Mouse (Mus musculus): ENCODE measurements around the gene Olfr1555-ps1. TPM values are rescaled to one million over a fixed set of nuclear protein-coding genes. Genes with fewer than 3 reads are reported as not detected.
A peak's percentile ranks its signal among the peaks of the same experiment; 100 is the strongest.
"Not testable (repeated sequence)": the region's sequence is repeated elsewhere in the genome, so short reads cannot be mapped to it uniquely, and the experiment has no call there.

The Olfr1555-ps1 gene
- total RNA-seq (2021): not detected

DNA sequence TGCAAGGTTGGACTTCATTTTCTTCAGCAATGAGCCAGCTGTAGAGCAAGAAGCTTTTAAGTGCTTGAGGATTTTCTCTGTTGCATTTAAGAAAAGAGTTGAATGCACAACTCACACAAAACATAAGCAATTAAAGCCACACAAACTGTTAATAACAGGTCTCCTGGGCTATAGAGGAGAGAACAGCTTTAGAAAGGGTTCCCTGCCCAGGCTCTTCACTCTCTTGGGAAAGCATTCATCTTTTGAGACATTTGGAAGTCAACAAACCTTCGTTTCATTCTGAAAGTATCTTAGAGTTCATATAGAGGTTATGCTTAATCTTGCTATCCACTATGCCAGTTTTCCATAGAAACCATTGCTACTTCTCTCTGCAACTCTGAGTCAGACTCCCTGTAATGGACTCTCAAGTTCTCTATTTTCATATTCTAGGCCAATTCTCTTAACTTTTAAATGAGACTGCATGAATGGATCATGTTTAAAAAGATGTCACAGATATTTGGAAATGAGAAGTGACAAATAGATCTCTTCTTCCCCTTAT lies at the start of gene Olfr1555-ps1:
Gene Olfr1555-ps1 (minus strand): TSS at position 51 of the 538 bp plus-strand sequence.
- intact Hi-C loops (cut with DNase I); DNase-seq (ENCODE audit: low spot score in 2 of 2): not testable (repeated sequence)

DNA sequence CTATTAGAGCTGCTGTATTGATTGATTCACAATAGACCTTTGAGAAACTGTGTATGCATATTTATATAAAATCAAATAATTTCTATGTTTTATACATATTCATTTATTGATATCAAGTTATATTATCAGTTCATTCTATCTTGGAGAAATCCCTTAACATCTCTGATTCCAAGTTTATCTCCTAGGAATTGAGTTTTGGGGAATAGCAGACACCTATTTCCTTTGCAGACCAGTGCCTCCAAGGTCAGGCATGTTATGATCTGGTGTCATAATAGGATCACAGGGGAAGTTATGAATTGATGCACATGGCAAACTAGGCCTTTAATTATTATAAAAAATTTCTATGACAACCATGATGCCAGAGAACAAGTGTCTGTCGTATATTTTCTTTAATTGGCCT lies 30.4 kb upstream of the Olfr1555-ps1 start, which contains the start of gene Olfr1431:
Gene Olfr1431 (plus strand): TSS at position 301 of the 400 bp plus-strand sequence.
- no peak for DNase-seq (ENCODE audit: low spot score in 2 of 2)
- intact Hi-C loops (cut with DNase I): no loop called here

DNA sequence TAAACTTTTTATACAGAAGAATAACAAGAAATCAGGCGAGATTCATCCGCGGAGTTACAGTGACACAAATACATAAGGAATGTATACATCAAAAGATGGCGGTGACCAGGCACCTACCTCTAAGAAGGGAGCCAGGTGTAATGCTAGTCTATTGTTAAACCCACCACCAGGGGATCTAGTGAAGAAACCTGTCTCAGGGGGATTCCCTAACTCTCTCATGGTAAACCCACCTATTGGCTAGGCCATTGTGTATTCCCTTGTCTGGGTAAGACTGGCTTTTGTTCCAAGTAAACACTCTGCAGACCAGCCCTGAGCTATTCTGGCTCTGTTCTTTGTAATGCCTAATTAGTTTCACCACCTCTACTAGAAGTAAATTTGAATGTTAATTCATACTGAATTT lies 29.2 kb upstream of the Olfr1555-ps1 start:
- DNase-seq (ENCODE audit: low spot score in 2 of 2); intact Hi-C loops (cut with DNase I): not testable (repeated sequence)

DNA sequence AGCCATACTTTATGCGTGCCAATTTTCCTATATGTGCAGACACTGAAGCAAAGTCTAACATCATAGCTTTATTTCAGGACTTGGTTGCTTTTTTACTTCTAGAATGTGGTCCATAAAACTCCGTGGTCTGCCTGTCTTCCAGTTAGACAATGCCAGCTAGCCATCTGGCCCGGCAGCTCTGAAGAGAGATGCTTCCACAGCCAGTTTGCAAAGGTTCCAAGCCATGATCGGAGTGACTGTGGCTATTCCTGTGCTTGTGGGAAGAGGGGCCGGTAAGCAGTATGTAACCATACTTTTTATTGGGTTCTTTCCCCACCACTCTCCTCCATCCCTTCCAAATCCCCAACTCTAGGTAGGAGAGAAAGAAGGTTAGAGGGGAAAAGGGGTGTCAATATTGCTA lies 5.5 kb upstream of the Olfr1555-ps1 start:
- intact Hi-C loops (cut with DNase I): loop anchor here (5.0 kb wide), 1 partner anchor 57 kb away; the partner anchor contains the start of gene Olfr1432
- DNase-seq (ENCODE audit: low spot score in 2 of 2): peak; percentile 9 to 15

DNA sequence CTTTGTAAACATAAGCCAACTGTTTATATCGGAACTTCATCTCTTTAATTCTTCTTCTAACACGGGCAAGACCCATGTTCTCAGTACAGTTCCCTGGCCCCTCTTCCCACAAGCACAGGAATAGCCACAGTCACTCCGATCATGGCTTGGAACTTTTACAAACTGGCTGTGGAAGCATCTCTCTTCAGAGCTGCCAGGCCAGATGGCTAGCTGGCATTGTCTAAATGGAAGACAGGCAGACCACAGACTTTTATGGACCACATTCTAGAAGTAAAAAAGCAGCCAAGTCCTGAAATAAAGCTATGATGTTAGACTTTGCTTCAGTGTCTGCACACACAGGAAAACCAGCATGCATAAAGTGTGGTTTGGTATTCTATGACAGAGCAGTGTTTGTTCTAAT lies 24.5 kb downstream of the Olfr1555-ps1 start:
- DNase-seq (ENCODE audit: low spot score in 2 of 2): peak; percentile 23 to 40
- intact Hi-C loops (cut with DNase I): no loop called here

DNA sequence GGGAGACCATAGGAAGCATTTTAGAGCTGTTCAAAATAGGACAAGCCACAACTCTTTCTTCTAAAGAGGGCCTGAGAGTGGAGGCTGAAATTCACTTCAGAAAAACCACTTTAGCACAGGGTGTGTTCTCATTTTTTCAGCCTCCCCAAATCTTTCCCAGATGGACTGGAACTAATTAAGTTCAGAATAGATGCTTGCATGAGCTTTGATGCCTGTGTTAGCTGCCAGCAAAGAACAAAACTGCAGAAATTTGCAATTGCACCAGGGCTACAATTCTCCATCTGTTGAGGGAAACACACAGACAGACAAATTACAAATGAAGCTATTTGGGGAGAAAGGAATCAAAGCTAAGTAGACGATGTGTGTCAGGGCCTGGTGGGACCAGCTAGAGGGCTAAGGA lies 26.6 kb downstream of the Olfr1555-ps1 start:
- intact Hi-C loops (cut with DNase I): no loop called here
- DNase-seq (ENCODE audit: low spot score in 2 of 2): peak; percentile 35 to 54

DNA sequence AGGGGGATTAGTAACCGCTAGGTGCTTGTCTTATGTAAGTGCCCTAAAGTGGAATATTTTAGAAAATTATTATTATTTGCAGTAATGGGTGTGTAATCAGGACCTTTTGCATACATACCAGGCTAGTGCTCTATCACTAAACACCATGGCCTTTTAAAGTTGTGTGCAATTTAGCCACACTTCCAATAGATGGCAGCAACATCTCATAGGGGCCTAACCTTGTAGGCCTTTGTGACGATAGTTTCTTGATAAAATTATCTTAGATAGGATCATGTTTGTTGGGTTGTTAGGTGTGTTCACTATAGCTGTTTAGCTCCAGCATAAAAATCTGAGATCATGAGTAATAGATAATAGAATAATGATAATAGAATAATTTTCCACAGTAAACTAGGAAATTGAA lies 35.6 kb downstream of the Olfr1555-ps1 start:
- DNase-seq (ENCODE audit: low spot score in 2 of 2): no peak
- intact Hi-C loops (cut with DNase I): loop anchor here (5.0 to 10.0 kb wide), 3 partner anchors 281 to 461 kb away; partner anchors contain the start of genes Dtx4, Gm4952 and Olfr1441

DNA sequence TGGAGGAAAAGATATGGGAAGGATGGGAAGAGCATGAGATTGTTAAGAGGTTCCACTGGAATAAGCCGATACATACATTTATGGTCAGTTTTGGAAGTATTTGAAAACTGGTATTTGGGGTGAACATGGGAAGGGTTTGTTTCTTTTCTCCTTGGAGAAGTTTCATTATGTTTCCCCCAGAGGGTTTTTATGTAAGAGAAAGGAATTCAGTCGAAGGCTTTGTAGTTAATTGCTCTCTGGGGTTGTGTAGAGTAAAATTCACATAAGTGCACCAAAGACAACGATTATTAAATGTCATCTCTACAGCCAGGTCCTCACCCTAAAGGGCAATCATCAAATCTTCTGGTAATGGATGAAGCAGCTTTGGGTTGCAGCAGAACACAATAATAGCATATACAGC lies 46.8 kb downstream of the Olfr1555-ps1 start, which contains the start of gene Olfr76:
Gene Olfr76 (minus strand): TSS at position 101 of the 400 bp plus-strand sequence.
- intact Hi-C loops (cut with DNase I): no loop called here
- no peak for DNase-seq (ENCODE audit: low spot score in 2 of 2)

DNA sequence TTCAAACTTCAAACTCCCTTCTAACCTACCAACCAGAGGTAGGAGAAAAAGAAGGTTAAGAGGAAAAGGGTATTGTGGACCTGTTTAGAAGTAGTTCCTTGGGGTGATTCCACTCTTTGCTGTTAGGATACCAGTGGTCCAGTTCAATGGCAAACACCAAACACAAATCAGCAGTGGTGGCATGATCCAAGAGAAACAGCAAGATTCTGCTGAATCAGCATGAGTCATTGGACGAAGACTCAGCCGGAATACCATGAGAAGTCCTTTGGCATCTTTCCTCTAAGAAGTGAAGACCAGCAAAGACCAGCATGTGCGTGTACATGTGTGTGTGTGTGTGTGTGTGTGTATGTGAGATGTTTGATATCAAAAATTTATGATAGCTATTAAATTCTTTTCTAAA lies 53.4 kb downstream of the Olfr1555-ps1 start:
- intact Hi-C loops (cut with DNase I): no loop called here
- no peak for DNase-seq (ENCODE audit: low spot score in 2 of 2)

DNA sequence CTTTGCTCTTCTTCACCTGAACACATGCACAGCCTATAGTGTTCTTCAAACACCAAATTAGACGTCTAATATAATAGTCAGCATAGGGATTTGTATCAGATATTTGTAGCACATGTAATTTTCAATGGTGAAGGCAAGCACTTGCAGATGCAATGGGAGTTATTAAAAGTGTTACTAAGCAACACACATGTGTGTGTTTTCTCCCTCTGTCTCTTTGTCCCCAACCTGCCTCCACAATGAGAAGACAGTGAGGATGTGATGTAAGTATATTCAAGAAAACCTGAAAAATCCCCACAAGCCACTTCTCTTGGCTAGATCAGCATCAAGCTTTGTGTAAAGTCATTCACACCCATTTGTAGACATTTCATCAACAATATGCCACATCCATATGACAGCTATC lies 54.1 kb downstream of the Olfr1555-ps1 start, which contains the start of gene Olfr1428:
Gene Olfr1428 (minus strand): TSS at position 101 of the 400 bp plus-strand sequence.
- intact Hi-C loops (cut with DNase I): no loop called here

More for the DNA sequence above, 54.1 kb downstream of the Olfr1555-ps1 start, which contains the start of gene Olfr1428:
- no peak for DNase-seq (ENCODE audit: low spot score in 2 of 2)

Other genes starting within 250 kb of the Olfr1555-ps1 start
- 10 to 100 TPM; 55.5 to 59.1 TPM for gene Osbp, start 204.2 kb downstream of the Olfr1555-ps1 start, total RNA-seq (2021)
- gene Olfr1423, start 128.8 kb downstream of the Olfr1555-ps1 start, total RNA-seq (2021): not detected
- gene Olfr1424, start 107.4 kb downstream of the Olfr1555-ps1 start, total RNA-seq (2021): not detected
- not detected for gene Olfr1425, start 92.4 kb downstream of the Olfr1555-ps1 start, total RNA-seq (2021)
- gene Olfr1426, start 78.1 kb downstream of the Olfr1555-ps1 start, total RNA-seq (2021): not detected
- not detected for gene Olfr1427, start 66.8 kb downstream of the Olfr1555-ps1 start, total RNA-seq (2021)
- not detected for gene Olfr1428, start 54.2 kb downstream of the Olfr1555-ps1 start, total RNA-seq (2021)
- not detected for gene Olfr76, start 46.9 kb downstream of the Olfr1555-ps1 start, total RNA-seq (2021)
- not detected for gene Olfr1431, start 30.5 kb upstream of the Olfr1555-ps1 start, total RNA-seq (2021)
- gene Olfr1432, start 62.5 kb upstream of the Olfr1555-ps1 start, total RNA-seq (2021): not detected
- gene Olfr262, start 71.5 kb upstream of the Olfr1555-ps1 start, total RNA-seq (2021): not detected
- not detected for gene Olfr235, start 90.9 kb upstream of the Olfr1555-ps1 start, total RNA-seq (2021)
- gene Olfr1434, start 109.7 kb upstream of the Olfr1555-ps1 start, total RNA-seq (2021): not detected
- gene Olfr1436, start 129.0 kb upstream of the Olfr1555-ps1 start, total RNA-seq (2021): not detected
- gene Olfr1437, start 155.0 kb upstream of the Olfr1555-ps1 start, total RNA-seq (2021): not detected
- gene Olfr1438-ps1, start 165.8 kb upstream of the Olfr1555-ps1 start, total RNA-seq (2021): not detected
- gene Olfr1440, start 217.2 kb upstream of the Olfr1555-ps1 start, total RNA-seq (2021): not detected
- not detected for gene Olfr1441, start 247.3 kb upstream of the Olfr1555-ps1 start, total RNA-seq (2021)